Mouse (Mus musculus) spleen, adult 2 months (tissue): ENCODE measurements at regions not wholly inside any gene's neighbourhood (a gene's known extent, or its start where the extent isn't known, plus 50 kb on each side); places are given as distances from the start of the nearest gene placed in this dataset.

ENCODE experiments used
- DNase-seq, 2 experiments: peaks; one replicate each; pipeline versions ENCODE4 v3.0.0 to v3.0.0-alpha.2; 2012 to 2021; ENCODE audit warnings: low spot score in 2 of 2, low read depth in 1 of 2
- H3K27ac ChIP-seq: fragments of 200-500 bp; 2 replicates; pipeline ENCODE4 v1.5.1; 2012; ENCODE audit warnings: low read length, inconsistent platforms; ENCODE audit not compliant: insufficient read depth
- H3K27me3 ChIP-seq: fragments of 200-500 bp; 2 replicates; pipeline ENCODE4 v1.6.1; 2012; ENCODE audit warnings: mild to moderate bottlenecking, moderate library complexity, low read length, inconsistent platforms; ENCODE audit not compliant: control insufficient read depth, insufficient read depth
- H3K36me3 ChIP-seq: fragments of 200-500 bp; 2 replicates; pipeline ENCODE4 v1.6.1; 2012; ENCODE audit warnings: mild to moderate bottlenecking, low read length, inconsistent platforms; ENCODE audit not compliant: control insufficient read depth, insufficient read depth
- H3K4me1 ChIP-seq: fragments of 200-500 bp; 2 replicates; pipeline ENCODE4 v1.6.1; 2011; ENCODE audit warnings: inconsistent platforms; ENCODE audit not compliant: control insufficient read depth, insufficient read depth, insufficient read length
- H3K4me3 ChIP-seq: fragments of 200-500 bp; 2 replicates; pipeline ENCODE4 v1.5.1; 2011; ENCODE audit warnings: mild to moderate bottlenecking, inconsistent platforms; ENCODE audit not compliant: insufficient read depth, insufficient read length; ENCODE audit errors: extremely low read depth
- CTCF ChIP-seq: fragments of 200-500 bp; IDR thresholded peaks from 2 replicates; pipeline ENCODE4 v1.5.1; 2011; ENCODE audit warnings: mild to moderate bottlenecking, inconsistent platforms; ENCODE audit not compliant: insufficient read depth, insufficient read length, insufficient replicate concordance; ENCODE audit errors: extremely low read depth
- POLR2A ChIP-seq: fragments of 200-500 bp; IDR thresholded peaks from 2 replicates; pipeline ENCODE4 v1.6.1; 2011; ENCODE audit warnings: low read depth, low read length, inconsistent platforms
- WGBS: fragments of 180-500 bp; shearing (Covaris S2); methylation state at CpG from one replicate; pipeline ENCODE4 v1.1.7; 2018; 5-methylcytosine and 5-hydroxymethylcytosine counted together

DNA sequence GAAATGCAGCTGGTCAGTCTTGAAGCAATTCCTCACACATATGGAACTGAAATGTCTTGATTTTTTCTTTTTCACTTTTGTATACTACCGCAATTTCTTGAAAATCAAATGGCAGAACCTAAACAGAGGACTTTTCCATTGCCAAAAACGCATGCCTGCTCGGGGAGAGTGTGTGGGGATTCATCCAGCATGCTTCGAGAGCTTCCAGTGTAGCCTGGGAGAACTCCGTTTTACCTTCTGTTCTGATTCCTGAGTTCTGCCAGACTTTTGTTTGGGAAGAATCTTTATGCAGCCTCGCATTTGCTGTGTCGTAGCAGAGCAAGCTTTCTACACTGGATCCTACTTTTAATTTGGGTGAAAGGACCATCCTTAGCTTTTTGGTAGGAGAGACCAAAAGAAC is 461.4 kb downstream of the Lmo4 start:
- no peak for DNase-seq
- 90% methylated on average over 7 of the region's 7 CpGs for WGBS
- H3K4me1 ChIP-seq = no peaks in the 10 kb centered on the region; the same call in 1 of the 2 replicates

DNA sequence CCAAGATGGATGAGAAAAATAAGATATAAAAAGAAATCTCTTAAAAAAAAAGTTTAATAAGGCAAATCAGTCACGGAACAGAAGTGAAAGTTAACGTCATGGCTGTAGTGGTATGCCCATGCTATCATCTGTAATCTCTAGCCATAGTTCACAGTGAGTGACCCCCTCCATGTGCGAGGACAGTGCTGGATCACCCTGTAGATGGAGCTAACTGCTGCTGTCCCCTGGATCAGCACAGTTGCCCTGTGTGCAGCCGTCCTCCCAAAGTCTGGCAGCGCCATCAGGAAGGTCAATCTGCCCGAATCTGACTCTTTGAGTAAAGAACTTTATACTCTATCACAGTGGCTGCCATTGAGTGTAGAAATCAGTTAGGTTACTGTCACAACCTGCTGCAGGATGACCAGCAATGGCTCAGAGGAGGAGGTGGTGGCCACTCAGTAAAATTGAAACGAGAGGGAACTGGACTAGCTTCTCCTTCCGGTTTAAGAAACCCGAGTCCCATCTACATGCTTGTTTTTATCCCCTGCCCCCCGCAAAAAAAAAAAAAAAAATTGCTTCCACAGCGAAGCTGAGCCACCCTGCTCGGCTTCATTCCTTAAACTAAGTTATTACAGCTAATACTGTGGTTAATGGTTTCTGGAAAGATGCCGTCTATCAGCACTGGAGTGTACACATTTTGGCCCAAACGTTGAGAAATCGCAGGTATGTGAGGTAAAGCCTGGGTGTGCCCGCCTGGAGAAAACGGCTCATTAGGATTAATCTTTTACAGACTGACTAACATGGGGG is 462.0 kb downstream of the Lmo4 start:
- TF ChIP-seq POLR2A (no peak), CTCF (no peak)
- Histone ChIP-seq H3K27me3 (no peaks in the 10 kb centered on the region), H3K4me3 (no peak overlapping the region), H3K27ac (no peak overlapping the region), H3K36me3 (no peaks in the 10 kb centered on the region), H3K4me1 (no peaks in the 10 kb centered on the region; the same call in 1 of the 2 replicates)
- no peak for DNase-seq
- 85% methylated on average over 17 of the region's 17 CpGs for WGBS

More for the DNA sequence above, 461.4 kb downstream of the Lmo4 start:
- Histone ChIP-seq H3K4me3 (no peak overlapping the region), H3K36me3 (no peaks in the 10 kb centered on the region), H3K27ac (no peak overlapping the region), H3K27me3 (no peaks in the 10 kb centered on the region)
- TF ChIP-seq CTCF = no peak
- no peak for TF ChIP-seq POLR2A

DNA sequence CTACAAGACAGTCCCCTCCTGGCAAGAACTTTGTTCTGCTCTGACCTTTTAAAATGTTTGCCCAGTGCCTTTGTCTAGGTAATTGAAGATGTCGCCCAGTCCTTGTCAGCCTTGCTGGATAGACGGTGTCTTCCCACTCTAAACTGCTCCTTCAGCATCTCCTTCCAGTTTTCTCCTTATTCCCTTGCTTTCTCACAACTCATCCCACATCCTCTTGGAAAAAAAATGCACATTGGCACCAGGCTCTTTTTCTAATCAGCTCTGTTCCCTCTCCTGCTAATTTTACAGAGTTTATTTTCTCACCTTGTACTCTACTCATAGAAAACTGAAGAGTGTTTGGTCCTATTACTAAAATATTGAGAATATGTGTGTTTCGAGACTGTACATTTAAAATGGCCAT is 466.3 kb downstream of the Lmo4 start:
- H3K4me3 ChIP-seq = no peak overlapping the region

DNA sequence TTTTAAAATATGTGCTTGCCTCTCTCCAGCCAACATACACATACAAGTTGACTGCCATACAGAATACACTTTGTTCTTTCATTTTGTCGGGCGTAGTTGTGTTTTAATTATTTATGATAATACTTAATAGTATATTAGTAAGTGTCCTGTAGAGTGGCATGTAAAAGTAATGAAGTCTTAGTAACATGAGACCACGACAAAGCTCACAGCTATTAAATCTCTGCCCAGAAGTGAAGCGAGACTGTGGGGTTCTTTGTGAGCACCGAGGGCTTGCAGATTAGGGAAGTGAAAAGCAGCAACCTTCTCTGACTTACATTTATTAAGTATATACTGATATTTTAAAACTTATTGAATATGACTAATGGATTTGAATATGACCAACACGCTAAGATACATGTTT is 467.2 kb downstream of the Lmo4 start:
- 49% methylated on average over 6 of the region's 6 CpGs for WGBS
- no peak for TF ChIP-seq CTCF
- TF ChIP-seq POLR2A = no peak
- DNase-seq = peak in 1 of 2 experiments; percentile 1

More for the DNA sequence above, 466.3 kb downstream of the Lmo4 start:
- Histone ChIP-seq H3K27ac (no peak overlapping the region), H3K4me1 (no peaks in the 10 kb centered on the region; the same call in 1 of the 2 replicates), H3K27me3 (no peaks in the 10 kb centered on the region), H3K36me3 (no peaks in the 10 kb centered on the region)
- TF ChIP-seq CTCF = no peak
- TF ChIP-seq POLR2A = no peak
- DNase-seq = no peak
- 91% methylated on average over 3 of the region's 3 CpGs for WGBS

DNA sequence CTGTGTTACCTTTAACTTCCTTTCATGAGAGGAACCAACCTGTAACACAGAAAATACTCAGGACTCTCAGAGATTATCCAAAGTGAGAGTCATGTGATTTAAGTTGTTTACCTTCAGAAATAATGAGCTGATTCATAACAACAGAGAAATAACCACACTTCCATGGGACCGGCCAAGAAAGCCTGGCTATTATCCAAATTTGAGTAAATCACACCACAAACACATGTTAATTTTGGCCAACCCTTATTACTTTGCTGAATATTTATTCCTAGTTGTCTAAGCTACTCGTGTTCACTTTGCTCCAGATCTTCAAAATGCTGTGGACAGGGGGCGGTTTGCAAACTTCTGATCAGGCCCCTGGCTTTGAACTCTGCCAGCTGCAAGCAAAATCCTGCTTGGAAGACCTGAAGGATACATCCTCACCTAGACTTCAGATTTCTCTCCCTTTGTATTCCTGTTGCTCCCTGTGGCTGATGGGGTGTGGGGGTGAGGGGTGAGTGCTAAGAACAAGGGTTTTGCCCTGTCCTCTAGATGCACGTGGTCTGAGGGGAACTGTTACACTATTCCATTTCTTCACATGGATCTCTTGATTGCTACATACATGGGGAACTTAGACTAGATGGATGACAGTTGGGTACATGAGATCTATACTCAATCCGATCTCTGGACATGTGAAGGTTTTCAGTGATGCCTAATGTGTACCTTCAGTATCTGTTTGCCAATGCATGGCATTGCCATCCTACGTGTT is 468.2 kb downstream of the Lmo4 start:
- Histone ChIP-seq H3K4me1 (no peaks in the 10 kb centered on the region; the same call in 1 of the 2 replicates), H3K36me3 (no peaks in the 10 kb centered on the region), H3K4me3 (no peak overlapping the region), H3K27ac (no peak overlapping the region), H3K27me3 (no peaks in the 10 kb centered on the region)
- TF ChIP-seq CTCF (no peak), POLR2A (no peak)
- WGBS = 84% methylated on average over 6 of the region's 6 CpGs
- no peak for DNase-seq

More for the DNA sequence above, 467.2 kb downstream of the Lmo4 start:
- no peaks in the 10 kb centered on the region; the same call in 1 of the 2 replicates for H3K4me1 ChIP-seq
- no peaks in the 10 kb centered on the region for H3K36me3 ChIP-seq
- H3K4me3 ChIP-seq = no peak overlapping the region
- no peaks in the 10 kb centered on the region for H3K27me3 ChIP-seq
- no peak overlapping the region for H3K27ac ChIP-seq

DNA sequence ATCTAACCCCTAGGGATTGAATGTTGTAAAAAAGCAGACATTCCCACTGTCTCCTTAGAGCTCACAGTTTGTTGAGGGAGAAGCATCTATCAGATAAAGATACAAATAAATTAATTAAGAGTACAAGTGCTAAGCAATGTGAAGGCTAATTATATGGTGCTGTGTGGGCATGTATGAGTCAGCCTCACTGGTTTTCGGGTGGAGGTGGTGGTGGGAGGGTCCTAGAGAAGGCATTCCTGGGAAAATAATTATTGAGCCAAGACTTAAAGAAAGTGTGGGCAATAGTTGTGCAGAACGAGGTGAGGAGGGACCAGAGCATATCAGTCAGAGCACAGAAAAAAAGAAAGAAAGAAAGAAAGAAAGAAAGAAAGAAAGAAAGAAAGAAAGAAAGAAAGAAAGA is 470.2 kb downstream of the Lmo4 start:
- WGBS = 86% methylated on average over 2 of the region's 2 CpGs
- no peaks in the 10 kb centered on the region; the same call in 1 of the 2 replicates for H3K4me1 ChIP-seq
- no peak overlapping the region for H3K27ac ChIP-seq
- H3K4me3 ChIP-seq = no peak overlapping the region
- H3K27me3 ChIP-seq = no peaks in the 10 kb centered on the region
- TF ChIP-seq CTCF (no peak), POLR2A (no peak)
- no peak for DNase-seq
- no peaks in the 10 kb centered on the region for H3K36me3 ChIP-seq
